Mouse (Mus musculus) embryonic fibroblast, embryonic 13.5 days (primary cell): ENCODE measurements at regions not wholly inside any gene's neighbourhood (a gene's known extent, or its start where the extent isn't known, plus 50 kb on each side); places are given as distances from the start of the nearest gene placed in this dataset.

ENCODE experiments used
- CTCF ChIP-seq: IDR thresholded peaks from 2 replicates; pipeline ENCODE4 v1.5.1; 2011; ENCODE audit warnings: mild to moderate bottlenecking, control low read depth, low read length, moderate library complexity, borderline replicate concordance; ENCODE audit not compliant: insufficient read depth
- POLR2A ChIP-seq: IDR thresholded peaks from 2 replicates; pipeline ENCODE4 v1.6.1; 2011; ENCODE audit warnings: low read depth, mild to moderate bottlenecking, control low read depth, low read length, moderate library complexity

DNA sequence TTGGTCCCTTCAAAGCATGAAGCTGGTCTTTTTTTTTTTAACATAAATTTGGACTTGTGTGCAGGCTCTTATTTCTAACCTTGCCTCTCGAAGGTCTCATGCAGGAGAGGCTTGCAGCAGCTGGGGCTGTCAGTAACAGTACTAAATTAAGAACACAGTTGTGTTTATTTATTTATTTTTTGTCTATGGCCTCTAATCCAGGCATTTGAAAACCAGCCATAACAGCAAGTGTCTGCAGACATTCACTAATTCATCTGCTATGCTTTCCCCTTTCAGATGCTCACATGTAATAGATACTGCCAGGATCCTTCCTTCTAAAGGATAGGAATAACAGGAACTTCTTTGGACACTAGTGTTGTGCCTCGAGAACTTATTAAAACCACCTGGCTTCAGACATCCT, 172.5 kb downstream of the Rchy1 start:
- TF ChIP-seq POLR2A: no peak
- TF ChIP-seq CTCF: no peak
